Mouse (Mus musculus): Measurements from ENCODE around the gene Gm5447. TPM values are rescaled to one million over a fixed set of nuclear protein-coding genes. Genes with fewer than 3 reads are reported as not detected.
A peak's percentile ranks its signal among the peaks of the same experiment; 100 is the strongest.

The Gm5447 gene
- 0.02 TPM for polyA plus RNA-seq (2012; fragmentation: generic; extraction: Trizol)
- long read RNA-seq, experiment 1 = 0 reads
- long read RNA-seq, experiment 2 = 0 reads

GRCm38 (mm10) chr13:30973501-30974246 lies at the start of gene Gm5447, which contains the start of gene Exoc2:
Gm5447 (plus strand) TSS chr13:30974204.
Exoc2 (minus strand) TSS chr13:30974093.
- H3K4me3 ChIP-seq (ENCODE audit: insufficient read depth, poor library complexity, severe bottlenecking) = peak within 1 kb of the TSS; percentile 63
- no peaks in the 10 kb centered on the region for H3K36me3 ChIP-seq (ENCODE audit: control insufficient read depth, insufficient read depth)
- H3K79me2 ChIP-seq (ENCODE audit: control insufficient read depth, insufficient read depth) = peaks cover 49% of the 10 kb centered on the region
- H3K79me3 ChIP-seq (ENCODE audit: low read depth) = peaks cover 24% of the 10 kb centered on the region
- H3ac ChIP-seq (ENCODE audit: control insufficient read depth, insufficient read length, low read depth) = peak within 1 kb of the TSS; percentile 88
- no peak for TF ChIP-seq CEBPB (IDR thresholded peaks at IDR 0.05; ENCODE audit: low read depth)
- TF ChIP-seq MAX (IDR thresholded peaks at IDR 0.05) = peak; percentile 52
- H3K27me3 ChIP-seq (ENCODE audit: control insufficient read depth, insufficient read depth, insufficient read length) = no peaks in the 10 kb centered on the region

- no peaks in the 10 kb centered on the region for H3K79me3 ChIP-seq (ENCODE audit: low read depth)
- no peak for TF ChIP-seq FOSL1 (IDR thresholded peaks at IDR 0.05; ENCODE audit: insufficient read depth, low read length, poor library complexity, severe bottlenecking)
- no peak for TF ChIP-seq MYOD1 (IDR thresholded peaks at IDR 0.05; ENCODE audit: control insufficient read depth, insufficient read length, low read depth)
- TF ChIP-seq CEBPB (IDR thresholded peaks at IDR 0.05; ENCODE audit: low read depth) = no peak
- TF ChIP-seq USF1 (IDR thresholded peaks at IDR 0.05; ENCODE audit: low read depth) = no peak
- TF ChIP-seq MAX (IDR thresholded peaks at IDR 0.05) = no peak
- no peak for TF ChIP-seq MYOG (IDR thresholded peaks at IDR 0.05; ENCODE audit: control insufficient read depth, extremely low read depth, insufficient read length)
- TF ChIP-seq CTCF (IDR thresholded peaks at IDR 0.05; ENCODE audit: control insufficient read depth, insufficient read depth, insufficient read length) = no peak
- H3K27me3 ChIP-seq (ENCODE audit: control insufficient read depth, insufficient read depth, insufficient read length) = no peaks in the 10 kb centered on the region
These were observed 49.7 kb upstream of the Gm5447 start for GRCm38 (mm10) chr13:30924269-30924668.

GRCm38 (mm10) chr13:30929119-30929518 lies 44.9 kb upstream of the Gm5447 start:
- H3K79me3 ChIP-seq (ENCODE audit: low read depth) = no peaks in the 10 kb centered on the region
- H3K27me3 ChIP-seq (ENCODE audit: control insufficient read depth, insufficient read depth, insufficient read length) = no peaks in the 10 kb centered on the region
- no peak for TF ChIP-seq MAX (IDR thresholded peaks at IDR 0.05)
- no peak for TF ChIP-seq MYOG (IDR thresholded peaks at IDR 0.05; ENCODE audit: control insufficient read depth, extremely low read depth, insufficient read length)
- no peak for TF ChIP-seq MYOD1 (IDR thresholded peaks at IDR 0.05; ENCODE audit: control insufficient read depth, insufficient read length, low read depth)
- TF ChIP-seq CEBPB (IDR thresholded peaks at IDR 0.05; ENCODE audit: low read depth) = no peak
- TF ChIP-seq USF1 (IDR thresholded peaks at IDR 0.05; ENCODE audit: low read depth) = no peak
- TF ChIP-seq CTCF (IDR thresholded peaks at IDR 0.05; ENCODE audit: control insufficient read depth, insufficient read depth, insufficient read length) = no peak
- peaks cover 7% of the 10 kb centered on the region for H3K36me3 ChIP-seq (ENCODE audit: control insufficient read depth, insufficient read depth)
- no peak overlapping the region for H3ac ChIP-seq (ENCODE audit: control insufficient read depth, insufficient read length, low read depth)
- H3K4me3 ChIP-seq (ENCODE audit: insufficient read depth, poor library complexity, severe bottlenecking) = no peak overlapping the region
- no peaks in the 10 kb centered on the region for H3K79me2 ChIP-seq (ENCODE audit: control insufficient read depth, insufficient read depth)

More at GRCm38 (mm10) chr13:30924269-30924668, 49.7 kb upstream of the Gm5447 start:
- H3K36me3 ChIP-seq (ENCODE audit: control insufficient read depth, insufficient read depth) = peaks cover 7% of the 10 kb centered on the region
- H3ac ChIP-seq (ENCODE audit: control insufficient read depth, insufficient read length, low read depth) = no peak overlapping the region
- H3K79me2 ChIP-seq (ENCODE audit: control insufficient read depth, insufficient read depth) = no peaks in the 10 kb centered on the region
- H3K4me3 ChIP-seq (ENCODE audit: insufficient read depth, poor library complexity, severe bottlenecking) = no peak overlapping the region

- no peak for TF ChIP-seq MAX (IDR thresholded peaks at IDR 0.05)
- TF ChIP-seq MYOD1 (IDR thresholded peaks at IDR 0.05; ENCODE audit: control insufficient read depth, insufficient read length, low read depth) = no peak
- TF ChIP-seq FOSL1 (IDR thresholded peaks at IDR 0.05; ENCODE audit: insufficient read depth, low read length, poor library complexity, severe bottlenecking) = no peak
- no peak for TF ChIP-seq CEBPB (IDR thresholded peaks at IDR 0.05; ENCODE audit: low read depth)
- no peak for TF ChIP-seq CTCF (IDR thresholded peaks at IDR 0.05; ENCODE audit: control insufficient read depth, insufficient read depth, insufficient read length)
- TF ChIP-seq USF1 (IDR thresholded peaks at IDR 0.05; ENCODE audit: low read depth) = no peak
- TF ChIP-seq MYOG (IDR thresholded peaks at IDR 0.05; ENCODE audit: control insufficient read depth, extremely low read depth, insufficient read length) = no peak
These were observed 42.4 kb upstream of the Gm5447 start for GRCm38 (mm10) chr13:30931613-30932012.

GRCm38 (mm10) chr13:30932972-30933371 lies 41.0 kb upstream of the Gm5447 start:
- no peaks in the 10 kb centered on the region for H3K27me3 ChIP-seq (ENCODE audit: control insufficient read depth, insufficient read depth, insufficient read length)
- no peak overlapping the region for H3ac ChIP-seq (ENCODE audit: control insufficient read depth, insufficient read length, low read depth)
- no peak for TF ChIP-seq CTCF (IDR thresholded peaks at IDR 0.05; ENCODE audit: control insufficient read depth, insufficient read depth, insufficient read length)
- TF ChIP-seq MYOG (IDR thresholded peaks at IDR 0.05; ENCODE audit: control insufficient read depth, extremely low read depth, insufficient read length) = no peak
- no peak for TF ChIP-seq MAX (IDR thresholded peaks at IDR 0.05)
- no peak for TF ChIP-seq CEBPB (IDR thresholded peaks at IDR 0.05; ENCODE audit: low read depth)
- no peak for TF ChIP-seq MYOD1 (IDR thresholded peaks at IDR 0.05; ENCODE audit: control insufficient read depth, insufficient read length, low read depth)
- TF ChIP-seq USF1 (IDR thresholded peaks at IDR 0.05; ENCODE audit: low read depth) = no peak
- no peak for TF ChIP-seq FOSL1 (IDR thresholded peaks at IDR 0.05; ENCODE audit: insufficient read depth, low read length, poor library complexity, severe bottlenecking)
- H3K36me3 ChIP-seq (ENCODE audit: control insufficient read depth, insufficient read depth) = no peaks in the 10 kb centered on the region
- H3K79me3 ChIP-seq (ENCODE audit: low read depth) = no peaks in the 10 kb centered on the region
- no peak overlapping the region for H3K4me3 ChIP-seq (ENCODE audit: insufficient read depth, poor library complexity, severe bottlenecking)
- H3K79me2 ChIP-seq (ENCODE audit: control insufficient read depth, insufficient read depth) = no peaks in the 10 kb centered on the region

More at GRCm38 (mm10) chr13:30931613-30932012, 42.4 kb upstream of the Gm5447 start:
- Histone ChIP-seq H3ac (ENCODE audit: control insufficient read depth, insufficient read length, low read depth) (no peak overlapping the region), H3K79me2 (ENCODE audit: control insufficient read depth, insufficient read depth) (no peaks in the 10 kb centered on the region), H3K79me3 (ENCODE audit: low read depth) (no peaks in the 10 kb centered on the region), H3K36me3 (ENCODE audit: control insufficient read depth, insufficient read depth) (no peaks in the 10 kb centered on the region), H3K27me3 (ENCODE audit: control insufficient read depth, insufficient read depth, insufficient read length) (no peaks in the 10 kb centered on the region), H3K4me3 (ENCODE audit: insufficient read depth, poor library complexity, severe bottlenecking) (no peak overlapping the region)

Measured in C2C12 (cell line).